Mouse (Mus musculus) MEL (cell line): ENCODE measurements around the gene Camkk2. TPM values are rescaled to one million over a fixed set of nuclear protein-coding genes. Genes with fewer than 3 reads are reported as not detected.
A peak's percentile ranks its signal among the peaks of the same experiment; 100 is the strongest.

Experiments
- DNase-seq: peaks from one replicate; pipeline ENCODE4 v3.0.0; 2011; ENCODE audit warnings: low read depth, low spot score
- H3K27ac ChIP-seq: 2 replicates; pipeline ENCODE4 v1.5.1; 2012; ENCODE audit warnings: low read depth, mild to moderate bottlenecking, control low read depth, low read length, moderate library complexity; ENCODE audit not compliant: control insufficient read depth
- H3K27me3 ChIP-seq, 2 experiments: fragments of 150-350 bp in 1 of 2; sonication (generic) in 1 of 2; 2 replicates each; pipeline ENCODE4 v1.6.1; 2012; ENCODE audit warnings: low read length in 2 of 2, mild to moderate bottlenecking in 2 of 2, improper control_type of control experiment in 1 of 2, moderate library complexity in 1 of 2; ENCODE audit not compliant: insufficient read depth in 2 of 2, control insufficient read depth in 1 of 2
- H3K36me3 ChIP-seq, 2 experiments: 2 replicates each; pipeline ENCODE4 v1.6.1; 2012 to 2014; ENCODE audit warnings: low read length in 2 of 2, improper control_type of control experiment in 1 of 2, inconsistent platforms in 1 of 2, mild to moderate bottlenecking in 1 of 2; ENCODE audit not compliant: insufficient read depth in 2 of 2, control insufficient read depth in 1 of 2
- H3K4me1 ChIP-seq, 2 experiments: fragments of 150-350 bp in 1 of 2; sonication (generic) in 1 of 2; 2 replicates each; pipeline ENCODE4 v1.6.1; 2012; ENCODE audit warnings: low read length in 2 of 2, improper control_type of control experiment in 1 of 2, mild to moderate bottlenecking in 1 of 2; ENCODE audit not compliant: insufficient read depth in 2 of 2, control insufficient read depth in 1 of 2
- H3K4me3 ChIP-seq, 2 experiments: fragments of 150-350 bp in 1 of 2; sonication (generic) in 1 of 2; 2 replicates each; pipeline ENCODE4 v1.5.1; 2012; ENCODE audit warnings: low read depth in 2 of 2, low read length in 2 of 2, mild to moderate bottlenecking in 2 of 2, moderate library complexity in 2 of 2, control low read depth in 1 of 2, improper control_type of control experiment in 1 of 2; ENCODE audit not compliant: control insufficient read depth in 1 of 2, insufficient read depth in 1 of 2
- H3K79me2 ChIP-seq: 2 replicates; pipeline ENCODE4 v1.6.1; 2012; ENCODE audit warnings: mild to moderate bottlenecking, low read length, moderate library complexity; ENCODE audit not compliant: control insufficient read depth, poor library complexity, insufficient read depth
- H3K9ac ChIP-seq: 2 replicates; pipeline ENCODE4 v1.6.1; 2012; ENCODE audit warnings: low read depth, mild to moderate bottlenecking, control low read depth, low read length, moderate library complexity; ENCODE audit not compliant: control insufficient read depth, poor library complexity, severe bottlenecking
- H3K9me3 ChIP-seq: fragments of 150-350 bp; sonication (generic); replicated peaks from 2 replicates; pipeline ENCODE4 v1.6.1; 2012; ENCODE audit warnings: mild to moderate bottlenecking, low read length, improper control_type of control experiment, moderate library complexity; ENCODE audit not compliant: insufficient read depth
- BHLHE40 ChIP-seq: IDR thresholded peaks from 2 replicates; pipeline ENCODE4 v1.6.1; 2012; ENCODE audit warnings: low read depth, mild to moderate bottlenecking, inconsistent platforms, low read length, improper control_type of control experiment, borderline replicate concordance
- CHD1 ChIP-seq: IDR thresholded peaks from 2 replicates; pipeline ENCODE4 v1.6.1; 2012; ENCODE audit warnings: low read depth, mild to moderate bottlenecking, inconsistent platforms, low read length, improper control_type of control experiment
- CHD2 ChIP-seq: IDR thresholded peaks from 2 replicates; pipeline ENCODE4 v1.6.1; 2011; ENCODE audit warnings: low read length, improper control_type of control experiment
- CTCF ChIP-seq, 3 experiments: IDR thresholded peaks in 2 of 3; conservative IDR thresholded peaks in 1 of 3; 2 replicates each; pipeline ENCODE4 v1.5.1; 2011 to 2012; ENCODE audit warnings: low read length in 3 of 3, low read depth in 2 of 3, mild to moderate bottlenecking in 2 of 3, improper control_type of control experiment in 1 of 3, inconsistent platforms in 1 of 3, mixed read lengths in 1 of 3, moderate library complexity in 1 of 3; ENCODE audit not compliant: control insufficient read depth in 1 of 3, insufficient read depth in 1 of 3, poor library complexity in 1 of 3, severe bottlenecking in 1 of 3
- E2F4 ChIP-seq: IDR thresholded peaks from 2 replicates; pipeline ENCODE4 v1.6.1; 2011; ENCODE audit warnings: low read depth, low read length, improper control_type of control experiment, borderline replicate concordance
- ELF1 ChIP-seq: IDR thresholded peaks from 2 replicates; pipeline ENCODE4 v1.6.1; 2014; ENCODE audit warnings: low read depth, mild to moderate bottlenecking, inconsistent platforms, low read length, improper control_type of control experiment, moderate library complexity
- ETS1 ChIP-seq: IDR thresholded peaks from 2 replicates; pipeline ENCODE4 v1.6.1; 2012; ENCODE audit warnings: low read depth, mild to moderate bottlenecking, inconsistent platforms, low read length, improper control_type of control experiment, moderate library complexity
- GABPA ChIP-seq: IDR thresholded peaks from 2 replicates; pipeline ENCODE4 v1.6.1; 2012; ENCODE audit warnings: low read depth, mild to moderate bottlenecking, inconsistent platforms, low read length, improper control_type of control experiment, moderate library complexity
- GATA1 ChIP-seq: IDR thresholded peaks from 2 replicates; pipeline ENCODE4 v1.6.1; 2011; ENCODE audit warnings: low read depth, low read length, improper control_type of control experiment
- HCFC1 ChIP-seq: IDR thresholded peaks from 2 replicates; pipeline ENCODE4 v1.6.1; 2012; ENCODE audit warnings: low read depth, mild to moderate bottlenecking, inconsistent platforms, low read length, improper control_type of control experiment, moderate library complexity
- KAT2A ChIP-seq: conservative IDR thresholded peaks from 2 replicates; pipeline ENCODE4 v1.6.1; 2012; ENCODE audit warnings: low read depth, low read length, improper control_type of control experiment, inconsistent platforms
- MAFK ChIP-seq: IDR thresholded peaks from 2 replicates; pipeline ENCODE4 v1.6.1; 2011; ENCODE audit warnings: low read depth, mild to moderate bottlenecking, low read length, improper control_type of control experiment, borderline replicate concordance
- MAX ChIP-seq: IDR thresholded peaks from 2 replicates; pipeline ENCODE4 v1.6.1; 2011; ENCODE audit warnings: low read length, improper control_type of control experiment
- MAZ ChIP-seq: IDR thresholded peaks from 2 replicates; pipeline ENCODE4 v1.6.1; 2012; ENCODE audit warnings: low read depth, mild to moderate bottlenecking, inconsistent platforms, low read length, improper control_type of control experiment
- MEF2A ChIP-seq: IDR thresholded peaks from 2 replicates; pipeline ENCODE4 v1.6.1; 2014; ENCODE audit warnings: low read depth, mild to moderate bottlenecking, inconsistent platforms, low read length, improper control_type of control experiment; ENCODE audit not compliant: poor library complexity, insufficient replicate concordance, severe bottlenecking; ENCODE audit errors: extremely low read depth
- MXI1 ChIP-seq: IDR thresholded peaks from 2 replicates; pipeline ENCODE4 v1.6.1; 2011; ENCODE audit warnings: mild to moderate bottlenecking, low read depth, low read length, improper control_type of control experiment
- MYB ChIP-seq: IDR thresholded peaks from 2 replicates; pipeline ENCODE4 v1.6.1; 2011; ENCODE audit warnings: mild to moderate bottlenecking, low read depth, low read length, improper control_type of control experiment
- MYC ChIP-seq: IDR thresholded peaks from 2 replicates; pipeline ENCODE4 v1.6.1; 2011; ENCODE audit warnings: low read depth, mild to moderate bottlenecking, low read length, improper control_type of control experiment, moderate library complexity
- NELFE ChIP-seq: IDR thresholded peaks from 2 replicates; pipeline ENCODE4 v1.6.1; 2011; ENCODE audit warnings: low read depth, low read length, improper control_type of control experiment
- NRF1 ChIP-seq: IDR thresholded peaks from 2 replicates; pipeline ENCODE4 v1.6.1; 2014; ENCODE audit warnings: low read depth, mild to moderate bottlenecking, inconsistent platforms, low read length, improper control_type of control experiment, moderate library complexity; ENCODE audit not compliant: poor library complexity, insufficient read depth, severe bottlenecking
- POLR2AphosphoS2 ChIP-seq: IDR thresholded peaks from 2 replicates; pipeline ENCODE4 v1.6.1; 2011; ENCODE audit warnings: low read length, improper control_type of control experiment
- RAD21 ChIP-seq: IDR thresholded peaks from 2 replicates; pipeline ENCODE4 v1.6.1; 2011; ENCODE audit warnings: mild to moderate bottlenecking, low read depth, low read length, improper control_type of control experiment
- SMC3 ChIP-seq: IDR thresholded peaks from 2 replicates; pipeline ENCODE4 v1.6.1; 2011; ENCODE audit warnings: low read depth, low read length, improper control_type of control experiment
- TAL1 ChIP-seq: IDR thresholded peaks from 2 replicates; pipeline ENCODE4 v1.6.1; 2012; ENCODE audit warnings: mild to moderate bottlenecking, inconsistent platforms, low read length, moderate library complexity, mixed read lengths
- TBP ChIP-seq: IDR thresholded peaks from 2 replicates; pipeline ENCODE4 v1.8.0; 2011; ENCODE audit warnings: low read depth, low read length, improper control_type of control experiment
- TCF12 ChIP-seq: IDR thresholded peaks from 2 replicates; pipeline ENCODE4 v1.6.1; 2014; ENCODE audit warnings: low read depth, mild to moderate bottlenecking, inconsistent platforms, low read length, improper control_type of control experiment, moderate library complexity
- USF1 ChIP-seq: IDR thresholded peaks from 2 replicates; pipeline ENCODE4 v1.6.1; 2014; ENCODE audit warnings: low read depth, mild to moderate bottlenecking, inconsistent platforms, low read length, improper control_type of control experiment, moderate library complexity
- ZKSCAN1 ChIP-seq: IDR thresholded peaks from 2 replicates; pipeline ENCODE4 v1.6.1; 2012; ENCODE audit warnings: low read depth, mild to moderate bottlenecking, inconsistent platforms, low read length, improper control_type of control experiment, moderate library complexity
- ZMIZ1 ChIP-seq: IDR thresholded peaks from 2 replicates; pipeline ENCODE4 v1.6.1; 2012; ENCODE audit warnings: low read depth, mild to moderate bottlenecking, inconsistent platforms, low read length, improper control_type of control experiment, moderate library complexity
- ZNF384 ChIP-seq: IDR thresholded peaks from 2 replicates; pipeline ENCODE4 v1.6.1; 2012; ENCODE audit warnings: low read depth, mild to moderate bottlenecking, inconsistent platforms, low read length, improper control_type of control experiment
- polyA plus RNA-seq, 2 experiments: library from polyadenylated mRNA; stranded (reverse) in 1 of 2; unstranded in 1 of 2; fragments of >175 nt in 1 of 2; fragments of >200 nt in 1 of 2; gene quantifications; 2 replicates each; pipeline versions ENCODE4 v1.2.1 to v1.2.4; 2012; ENCODE audit warnings: low replicate concordance in 2 of 2, low read depth in 1 of 2; ENCODE audit not compliant: insufficient read length in 2 of 2, insufficient read depth in 1 of 2, missing spikeins in 1 of 2
- total RNA-seq: library from RNA; depleted of rRNA; stranded (reverse); fragments of 300-350 nt; gene quantifications from 2 replicates; pipeline ENCODE4 v1.2.3, GENCODE M21; 2012

Camkk2 gene
- total and polyA plus RNA-seq, 3 experiments, result 23.7 to 24.8 TPM; not detected in 1

DNA sequence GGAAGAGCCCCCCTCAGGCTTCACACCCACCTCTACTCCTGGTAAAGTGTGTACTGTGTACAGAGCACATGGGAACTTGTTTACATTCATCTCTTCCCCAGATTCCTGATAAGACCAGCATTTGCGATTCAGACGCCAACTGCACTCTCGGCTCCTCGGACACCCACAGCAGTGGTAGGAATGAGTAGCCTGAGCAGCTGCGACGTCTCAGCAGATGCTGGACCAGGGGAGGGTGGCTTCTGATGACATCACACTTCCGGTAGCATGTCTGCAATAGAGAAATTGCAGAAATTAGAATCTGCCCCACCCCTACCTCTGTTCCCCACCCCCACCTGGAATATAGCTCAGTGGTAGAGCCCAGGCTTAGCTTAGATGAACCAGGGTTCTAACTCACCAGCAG is 60.8 kb downstream of the Camkk2 start:
- Histone ChIP-seq H3K4me3 (no peak overlapping the region), H3K27ac (no peak overlapping the region), H3K9me3 (no peaks in the 10 kb centered on the region), H3K79me2 (no peaks in the 10 kb centered on the region), H3K4me1 (no peaks in the 10 kb centered on the region), H3K9ac (no peak overlapping the region), H3K27me3 (no peaks in the 10 kb centered on the region), H3K36me3 (peaks cover 0 to 10% of the 10 kb centered on the region in 2 experiments; a peak in 2 of 4 replicates)
- TF ChIP-seq ZNF384 (no peak), TAL1 (no peak), BHLHE40 (no peak), POLR2AphosphoS2 (no peak), CHD1 (no peak), TCF12 (no peak), TBP (no peak), NELFE (no peak), ETS1 (no peak), MAFK (no peak), E2F4 (no peak), KAT2A (no peak), MEF2A (no peak), NRF1 (no peak), MYB (no peak), MYC (no peak)
- DNase-seq, result no peak

DNA sequence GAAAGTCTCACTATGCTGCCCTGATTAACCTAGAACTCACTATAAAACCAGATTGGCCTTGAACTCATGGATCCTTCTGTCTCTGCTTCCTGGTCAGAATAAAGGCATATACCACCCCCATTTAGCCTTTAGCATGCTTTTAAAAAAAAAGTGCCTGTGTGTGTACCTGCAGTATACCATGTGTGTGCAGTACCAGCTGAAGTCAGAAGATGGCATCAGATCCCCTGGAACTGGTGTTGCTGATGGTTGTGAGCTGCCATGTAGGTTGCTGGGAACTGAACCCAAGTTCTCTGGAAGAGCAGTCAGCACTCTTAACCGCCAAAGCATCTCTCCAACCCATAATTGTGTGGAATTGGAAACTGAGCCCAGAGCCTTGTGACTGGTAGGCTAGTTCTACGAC is 62.4 kb downstream of the Camkk2 start:
- no peaks in the 10 kb centered on the region for H3K27me3 ChIP-seq
- peaks cover 0 to 10% of the 10 kb centered on the region in 2 experiments; a peak in 2 of 4 replicates for H3K36me3 ChIP-seq
- no peak overlapping the region for H3K27ac ChIP-seq
- H3K4me1 ChIP-seq, result no peaks in the 10 kb centered on the region
- H3K79me2 ChIP-seq, result no peaks in the 10 kb centered on the region
- no peak overlapping the region for H3K4me3 ChIP-seq
- TF ChIP-seq ETS1 (no peak), HCFC1 (no peak), BHLHE40 (no peak), ELF1 (no peak), CTCF (IDR thresholded peaks at IDR 0.05 in 2 of 3, conservative IDR thresholded peaks at IDR 0.05 in 1 of 3; ENCODE audit: control insufficient read depth in 1 of 3, insufficient read depth in 1 of 3, low read depth in 2 of 3, low read length in 3 of 3, poor library complexity in 1 of 3, severe bottlenecking in 1 of 3) (peak in 2 of 3 experiments; percentile 38 to 42; a peak in 4 of 6 replicates), NRF1 (no peak), MAFK (no peak), ZNF384 (peak; percentile 70), E2F4 (no peak), MYC (no peak), ZKSCAN1 (no peak), MAX (no peak), MAZ (no peak), CHD2 (no peak), SMC3 (peak; percentile 33), MXI1 (no peak), GATA1 (no peak), MEF2A (no peak), USF1 (no peak), GABPA (no peak), NELFE (no peak), RAD21 (peak; percentile 30), ZMIZ1 (no peak)
- peak; percentile 50 for DNase-seq
- no peaks in the 10 kb centered on the region for H3K9me3 ChIP-seq
- no peak overlapping the region for H3K9ac ChIP-seq
